Mouse (Mus musculus) gastrocnemius, postnatal 14 days (tissue): ENCODE data around the gene Fhad1. TPM values are rescaled to one million over a fixed set of nuclear protein-coding genes. Genes with fewer than 3 reads are reported as not detected.

Source experiments
- DNase-seq: peaks from one replicate; pipeline ENCODE4 v3.0.0; 2021; ENCODE audit warnings: mixed read lengths
- intact Hi-C: fragments of 180-260 bp; cut with DNase I; formaldehyde crosslinking; loops from one replicate; pipeline ENCODE4 v1.15.1; 2025; ENCODE audit warnings: low total_unique reads
- total RNA-seq, 2 experiments: library from RNA; stranded (reverse); gene quantifications; 2 replicates each; pipeline ENCODE4 v1.2.3; 2021

The Fhad1 gene
- total RNA-seq, 2 experiments from 2014 or later = 1.4 to 1.7 TPM

- DNase-seq = no peak
- intact Hi-C loops = no loop called here
These were observed 141.9 kb downstream of the Fhad1 start for GRCm38 (mm10) chr4:141872977-141873376.

- intact Hi-C loops = no loop called here
- no peak for DNase-seq
These were observed 143.0 kb downstream of the Fhad1 start for GRCm38 (mm10) chr4:141871909-141872308.

- intact Hi-C loops = no loop called here
- no peak for DNase-seq
These were observed 143.6 kb downstream of the Fhad1 start for GRCm38 (mm10) chr4:141871333-141871725.

GRCm38 (mm10) chr4:141870666-141871332 is 144.1 kb downstream of the Fhad1 start:
- DNase-seq = no peak
- intact Hi-C loops = no loop called here

- DNase-seq = no peak
- intact Hi-C loops = no loop called here
These were observed 145.3 kb downstream of the Fhad1 start for GRCm38 (mm10) chr4:141869436-141870215.

- no peak for DNase-seq
- intact Hi-C loops = no loop called here
These were observed 146.8 kb downstream of the Fhad1 start for GRCm38 (mm10) chr4:141868051-141868450.

- DNase-seq = peak; percentile 83
- intact Hi-C loops = no loop called here
These were observed 147.4 kb downstream of the Fhad1 start for GRCm38 (mm10) chr4:141867498-141867897.

GRCm38 (mm10) chr4:141866933-141867490 is 147.9 kb downstream of the Fhad1 start:
- intact Hi-C loops = no loop called here
- peak; percentile 47 for DNase-seq

- intact Hi-C loops = no loop called here
- no peak for DNase-seq
These were observed 149.3 kb downstream of the Fhad1 start for GRCm38 (mm10) chr4:141865600-141865999.

GRCm38 (mm10) chr4:141865006-141865405 is 149.9 kb downstream of the Fhad1 start:
- intact Hi-C loops = no loop called here

GRCm38 (mm10) chr4:141864506-141864905 is 150.4 kb downstream of the Fhad1 start:
- intact Hi-C loops = no loop called here
- no peak for DNase-seq

More at GRCm38 (mm10) chr4:141865006-141865405, 149.9 kb downstream of the Fhad1 start:
- no peak for DNase-seq

GRCm38 (mm10) chr4:141863726-141864280 is 151.1 kb downstream of the Fhad1 start:
- intact Hi-C loops = no loop called here
- DNase-seq = no peak

GRCm38 (mm10) chr4:141862867-141863266 is 152.0 kb downstream of the Fhad1 start:
- intact Hi-C loops = no loop called here
- no peak for DNase-seq

GRCm38 (mm10) chr4:141861591-141862295 is 153.1 kb downstream of the Fhad1 start:
- intact Hi-C loops = no loop called here
- DNase-seq = no peak

- no peak for DNase-seq
- intact Hi-C loops = no loop called here
These were observed 154.5 kb downstream of the Fhad1 start for GRCm38 (mm10) chr4:141860246-141860841.

GRCm38 (mm10) chr4:141859351-141859750 is 155.5 kb downstream of the Fhad1 start:
- intact Hi-C loops = no loop called here
- no peak for DNase-seq

GRCm38 (mm10) chr4:141858501-141858900 is 156.4 kb downstream of the Fhad1 start:
- DNase-seq = peak; percentile 42
- intact Hi-C loops = no loop called here

GRCm38 (mm10) chr4:141857422-141857930 is 157.4 kb downstream of the Fhad1 start:
- peak; percentile 76 for DNase-seq
- intact Hi-C loops = loop anchor here (1.0 kb wide), 1 partner anchor 100 kb away; no protein-coding TSS in a partner anchor

- DNase-seq = peak; percentile 50
- intact Hi-C loops = loop anchor here (5.0 kb wide), 1 partner anchor 41 kb away; no protein-coding TSS in a partner anchor
These were observed 161.4 kb downstream of the Fhad1 start for GRCm38 (mm10) chr4:141853437-141853836.
